Mouse (Mus musculus) embryonic facial prominence, embryonic 10.5 days (tissue): Measurements from ENCODE around the gene Stt3a. TPM values are rescaled to one million over a fixed set of nuclear protein-coding genes. Genes with fewer than 3 reads are reported as not detected.

Experiments used
- DNase-seq: peaks from one replicate; pipeline ENCODE4 v3.0.0-alpha.2; 2017; ENCODE audit warnings: low spot score
- H3K27ac ChIP-seq: fragments of 300-500 bp; sonication (generic); replicated peaks from 2 replicates; pipeline ENCODE4 v1.5.1; 2016; ENCODE audit warnings: mild to moderate bottlenecking
- H3K27me3 ChIP-seq: fragments of 300-500 bp; sonication (generic); replicated peaks from 2 replicates; pipeline ENCODE4 v1.6.1; 2016; ENCODE audit warnings: low read depth, mild to moderate bottlenecking; ENCODE audit not compliant: poor library complexity, severe bottlenecking
- H3K36me3 ChIP-seq: fragments of 300-500 bp; sonication (generic); replicated peaks from 2 replicates; pipeline ENCODE4 v1.6.1; 2016; ENCODE audit warnings: mild to moderate bottlenecking, moderate library complexity
- H3K4me1 ChIP-seq: fragments of 300-500 bp; sonication (generic); 2 replicates; pipeline ENCODE4 v1.6.1; 2016
- H3K4me3 ChIP-seq: fragments of 300-500 bp; sonication (generic); 2 replicates; pipeline ENCODE4 v1.5.1; 2016; ENCODE audit warnings: mild to moderate bottlenecking, moderate library complexity
- H3K9me3 ChIP-seq: fragments of 300-500 bp; sonication (generic); 2 replicates; pipeline ENCODE4 v1.6.1; 2016; ENCODE audit warnings: mild to moderate bottlenecking
- whole genome bisulfite sequencing: fragments of 180-500 bp; shearing (Covaris S2); methylation state at CpG from one replicate; pipeline ENCODE4 v1.1.7; 2016; 5-methylcytosine and 5-hydroxymethylcytosine counted together
- polyA plus RNA-seq: library from polyadenylated mRNA; unstranded; fragments of >200 nt; fragmentation: Nextera tagmentation; extraction: Ambion mirVana; gene quantifications from 2 replicates; pipeline ENCODE4 v1.2.1, GENCODE M21; 2016

Gene Stt3a
- polyA plus RNA-seq, 1 experiment from 2014 or later: 177 TPM

DNA sequence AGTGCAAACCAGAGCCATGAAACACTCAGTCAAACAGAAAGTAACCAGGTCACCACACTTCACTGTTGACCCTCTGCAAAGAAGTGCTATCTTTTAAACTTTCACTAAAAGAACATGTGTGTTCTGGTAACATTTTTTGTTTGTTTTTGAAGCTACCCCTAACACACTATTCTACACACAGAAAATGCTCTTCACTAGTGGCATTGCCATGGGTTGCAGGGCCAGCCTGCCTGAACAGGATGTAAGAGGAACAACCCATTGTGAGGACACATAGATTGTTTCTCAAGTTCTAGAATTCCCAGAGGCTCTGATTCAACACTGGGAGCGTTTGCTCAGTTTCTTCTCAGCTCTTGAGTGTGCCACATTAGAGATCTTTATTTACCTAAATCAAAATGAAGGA is 74.6 kb downstream of the Stt3a start, which contains the start of gene Acrv1:
Acrv1 (plus strand) TSS at position 301 of the 400 bp plus-strand sequence.
- Histone ChIP-seq H3K27ac (no peak within 1 kb of the TSS), H3K4me3 (no peak within 1 kb of the TSS), H3K9me3 (no peaks in the 10 kb centered on the region), H3K36me3 (no peaks in the 10 kb centered on the region), H3K4me1 (no peaks in the 10 kb centered on the region), H3K27me3 (no peaks in the 10 kb centered on the region)
- DNase-seq: no peak
- WGBS: 77% methylated on average over 1 of the region's 1 CpGs

DNA sequence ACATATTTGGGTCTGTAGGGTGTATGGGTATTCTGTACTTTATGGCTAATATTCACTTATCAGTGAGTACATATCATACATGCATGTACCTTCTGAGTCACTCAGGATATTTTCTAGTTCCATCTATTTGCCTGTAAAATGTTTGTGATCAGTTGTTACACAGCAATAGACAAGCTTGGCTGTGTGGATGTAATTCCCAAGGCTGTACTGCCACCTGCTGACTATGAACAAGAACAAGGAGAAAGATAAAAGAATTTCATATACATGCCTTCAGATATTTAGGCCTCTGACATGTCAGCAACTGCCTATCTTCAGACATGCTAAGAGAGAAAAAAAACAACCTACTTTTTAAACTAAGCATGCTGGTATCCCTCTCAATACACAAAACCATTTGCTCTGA is 80.2 kb downstream of the Stt3a start:
- Histone ChIP-seq H3K4me1 (no peaks in the 10 kb centered on the region), H3K4me3 (no peak overlapping the region), H3K27ac (no peak overlapping the region), H3K9me3 (no peaks in the 10 kb centered on the region), H3K36me3 (no peaks in the 10 kb centered on the region), H3K27me3 (no peaks in the 10 kb centered on the region)
- no peak for DNase-seq

DNA sequence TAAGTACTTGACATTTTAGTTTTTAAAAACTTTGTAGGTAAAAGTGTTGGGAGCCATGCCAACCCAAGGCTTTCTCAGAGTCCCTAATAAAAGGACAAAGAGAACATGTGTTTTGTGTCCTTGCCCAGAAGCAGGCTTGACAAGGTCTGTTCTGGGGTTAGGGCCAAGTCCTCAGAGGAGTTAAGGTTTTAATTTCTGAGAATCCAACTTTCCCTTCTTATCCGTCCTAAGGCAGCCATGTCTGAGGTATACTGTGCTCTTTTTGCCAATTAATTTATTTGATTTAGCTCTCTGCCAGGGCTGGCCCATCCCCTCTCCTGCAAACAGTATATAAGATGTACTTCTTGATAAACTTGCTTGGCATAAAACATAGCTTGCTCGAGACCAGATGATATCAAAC is 86.1 kb downstream of the Stt3a start:
- no peak for DNase-seq
- Histone ChIP-seq H3K9me3 (no peaks in the 10 kb centered on the region), H3K36me3 (no peaks in the 10 kb centered on the region), H3K4me3 (no peak overlapping the region), H3K4me1 (no peaks in the 10 kb centered on the region), H3K27ac (no peak overlapping the region), H3K27me3 (no peaks in the 10 kb centered on the region)
- 84% methylated on average over 2 of the region's 2 CpGs for WGBS

Other genes starting within 250 kb of the Stt3a start
- not detected in 2 replicates for gene Gm5615, start 225.7 kb downstream of the Stt3a start, polyA plus RNA-seq
- gene Gm17689, start 185.0 kb downstream of the Stt3a start, polyA plus RNA-seq: not detected in 2 replicates
- gene A630095E13Rik, start 124.3 kb downstream of the Stt3a start, polyA plus RNA-seq: not detected in 2 replicates
- gene Acrv1, start 74.5 kb downstream of the Stt3a start, polyA plus RNA-seq: not detected in 2 replicates
- 52.4 and 54.9 TPM in 2 replicates for gene Chek1, start 40.6 kb downstream of the Stt3a start, polyA plus RNA-seq
- gene Ei24, start 29.7 kb upstream of the Stt3a start, polyA plus RNA-seq: 88.4 and 89.9 TPM in 2 replicates
- gene Fez1, start 54.2 kb upstream of the Stt3a start, polyA plus RNA-seq: 74.2 and 83.1 TPM in 2 replicates